In the genomic region with DNA sequence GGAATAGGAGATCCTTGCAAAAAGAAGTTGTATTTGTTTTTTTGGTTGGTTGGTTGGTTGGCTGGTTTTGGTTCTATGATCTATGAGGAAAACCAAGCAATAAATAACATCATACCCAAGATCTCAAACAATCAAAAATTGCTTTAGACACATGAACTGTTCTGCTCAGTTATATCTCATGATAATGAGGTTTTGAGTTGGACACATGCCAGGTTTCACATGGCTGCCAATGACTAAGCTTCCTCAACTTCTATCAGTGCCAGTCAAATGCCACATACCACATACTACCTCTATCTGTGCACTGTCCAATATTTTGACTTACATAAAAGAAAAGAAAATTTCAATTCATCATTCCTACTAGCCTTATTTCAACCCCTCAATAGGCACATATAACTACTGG, we compare ENCODE assay signal across 9 mouse cellular contexts.
A peak's percentile ranks its signal among the peaks of the same experiment; 100 is the strongest.
DNase-seq lines count a peak whose midpoint lies in the region; ATAC-seq and TF ChIP-seq lines count a peak whose summit lies in the region.
"Had no signal": no experiment of that assay in that cellular context is flagged by ENCODE, and none has a peak within 500 bp of the region (broad histone marks: within the 10 kb centered on the region; RNA-seq: fewer than 3 reads in every experiment).

No protein-coding gene starts in this region.

- no peaks in the 10 kb centered on the region for H3K36me3 ChIP-seq in stomach, postnatal 0 days (ENCODE audit: control insufficient read depth, insufficient read depth, low read length)

- H3K4me3 ChIP-seq in stomach, postnatal 0 days (ENCODE audit: low read depth, low read length): no peak overlapping the region
- no peak overlapping the region for H3K4me3 ChIP-seq in cerebellum, adult 2 months (replicated peaks; ENCODE audit: insufficient read depth, low read depth, low read length)

- no peak overlapping the region for H3K9ac ChIP-seq in stomach, postnatal 0 days (ENCODE audit: low read length)

- DNase-seq in embryo, embryonic 11 days: peak; percentile 14
- DNase-seq in embryo, embryonic 9.5 days (ENCODE audit: extremely low spot score): no peak
- peak; percentile 42 to 52 for DNase-seq in B cell, adult 2 months
- DNase-seq in fibroblast of lung, adult 2 months (ENCODE audit: low read depth): peak; percentile 28
- peak; percentile 42 for DNase-seq in lung, postnatal 36 days
- no peak for DNase-seq in stomach, postnatal 0 days (ENCODE audit: low spot score)
- no peak for DNase-seq in left cerebral cortex, postnatal 4 days
- no peak for DNase-seq in cerebellum, adult 2 months

- H3K4me2 ChIP-seq in stomach, postnatal 0 days (replicated peaks; ENCODE audit: low read depth): no peak overlapping the region

- H3K9me3 ChIP-seq in stomach, postnatal 0 days (ENCODE audit: control insufficient read depth, low read length): no peaks in the 10 kb centered on the region
- H3K9me3 ChIP-seq: heart, embryonic 12.5 days had no signal

- no peaks in the 10 kb centered on the region for H3K27me3 ChIP-seq in stomach, postnatal 0 days (ENCODE audit: control insufficient read depth, insufficient read depth, low read length)
- H3K27me3 ChIP-seq in cerebellum, adult 2 months (ENCODE audit: control insufficient read depth, insufficient read depth, low read length): no peaks in the 10 kb centered on the region
- H3K27me3 ChIP-seq: heart, embryonic 12.5 days had no signal

- TF ChIP-seq CTCF in stomach, postnatal 0 days (IDR thresholded peaks at IDR 0.05; ENCODE audit: low read depth): no peak
- no peak for TF ChIP-seq CTCF in cerebellum, adult 2 months (IDR thresholded peaks at IDR 0.05; ENCODE audit: borderline replicate concordance, insufficient read depth, low read depth, low read length)

- H3K4me1 ChIP-seq in stomach, postnatal 0 days (replicated peaks; ENCODE audit: control insufficient read depth, insufficient read depth): no peaks in the 10 kb centered on the region
- no peaks in the 10 kb centered on the region; the same call in none of the 2 replicates for H3K4me1 ChIP-seq in cerebellum, adult 2 months (ENCODE audit: control insufficient read depth, insufficient read depth, low read length)

- ATAC-seq in stomach, postnatal 0 days (ENCODE audit: low FRiP score, low TSS enrichment): no peak

- intact Hi-C loops in left cerebral cortex, postnatal 4 days (cut with DNase I): no loop called here

- no peak for TF ChIP-seq POLR2A in cerebellum, adult 2 months (IDR thresholded peaks at IDR 0.05; ENCODE audit: borderline replicate concordance, insufficient read depth, low read length)

- no peak for TF ChIP-seq EP300 in stomach, postnatal 0 days (optimal IDR thresholded peaks at IDR 0.05)

- no peak overlapping the region for H3K27ac ChIP-seq in stomach, postnatal 0 days (replicated peaks)
- no peak overlapping the region for H3K27ac ChIP-seq in cerebellum, adult 2 months (ENCODE audit: insufficient read depth, low read length)

Comparison
In these comparisons a context has a peak if more than half of its experiments do, and no peak if none do; other contexts are left out.
1. DNase-seq: peak in embryo, embryonic 11 days (single experiment), B cell, adult 2 months (2 of 2), fibroblast of lung, adult 2 months (single experiment) and lung, postnatal 36 days (single experiment); none in embryo, embryonic 9.5 days (single experiment), stomach, postnatal 0 days (single experiment), left cerebral cortex, postnatal 4 days (single experiment) and cerebellum, adult 2 months (0 of 2).